Mouse (Mus musculus): ENCODE measurements around the gene Zfp40.
A peak's percentile ranks its signal among the peaks of the same experiment; 100 is the strongest.
"Not testable (repeated sequence)": the region's sequence is repeated elsewhere in the genome, so short reads cannot be mapped to it uniquely, and the experiment has no call there.

The Zfp40 gene

GRCm38 (mm10) chr17:23192453-23193379 is at the start of gene Zfp40:
Gene Zfp40 (minus strand): TSS chr17:23193252.
- DNase-seq, result peak; percentile 91

DNA sequence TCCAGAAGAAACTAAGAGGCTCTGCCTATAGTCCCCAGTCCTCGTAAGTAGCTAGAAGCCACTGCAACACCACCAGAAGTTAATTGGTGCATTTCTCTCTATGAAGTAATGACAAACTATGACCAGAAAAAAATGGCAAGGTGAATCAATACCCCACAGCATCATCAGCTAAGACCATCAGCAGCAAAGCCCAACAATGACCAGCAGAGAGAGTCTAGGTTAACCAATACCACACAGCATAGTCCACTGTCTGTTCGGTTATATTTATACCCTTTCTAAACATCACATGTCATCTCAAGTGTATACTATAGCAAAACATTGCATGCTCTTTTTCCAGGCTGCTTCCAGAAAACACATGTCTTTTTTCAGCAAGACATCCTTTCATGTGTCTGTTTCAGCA is 25.3 kb upstream of the Zfp40 start:
- no peak for DNase-seq

- DNase-seq, result not testable (repeated sequence)
Observed at GRCm38 (mm10) chr17:23199856-23200255, 6.8 kb upstream of the Zfp40 start.

- peak; percentile 47 for DNase-seq
Observed at GRCm38 (mm10) chr17:23193441-23193840, 389 bp upstream of the Zfp40 start.

DNA sequence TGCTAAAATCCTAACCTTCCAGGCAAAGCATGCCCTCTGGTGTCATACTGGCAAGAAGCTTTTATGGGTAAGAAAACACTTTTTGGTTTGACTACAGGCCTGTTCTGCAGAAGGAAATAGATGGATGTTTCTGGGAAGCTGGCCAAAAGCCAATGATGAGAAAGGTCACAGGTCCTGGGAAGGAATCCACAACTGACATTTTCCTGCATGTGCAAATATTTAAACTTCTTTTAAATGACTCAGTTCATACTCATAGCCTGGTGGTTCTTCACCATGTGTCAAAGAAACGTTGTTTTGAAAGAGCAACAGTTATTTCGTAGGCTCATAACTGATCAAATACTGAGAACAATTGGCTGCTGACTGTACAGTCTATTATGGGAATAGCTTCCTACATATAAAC is 5.4 kb downstream of the Zfp40 start:
- DNase-seq, result no peak
